Mouse (Mus musculus) limb, embryonic 12.5 days (tissue): Measurements from ENCODE around the gene Cby1. TPM values are rescaled to one million over a fixed set of nuclear protein-coding genes. Genes with fewer than 3 reads are reported as not detected.

Source experiments
- ATAC-seq: fragments of 200-750 bp; cut with Nextera tagmentation; 2 replicates; pipeline ENCODE4 v1.8.0; 2017; ENCODE audit warnings: low read depth, moderate TSS enrichment; ENCODE audit not compliant: insufficient number of reproducible peaks, insufficient read depth, low FRiP score, low TSS enrichment
- H3K27ac ChIP-seq: fragments of 300-500 bp; sonication (generic); 2 replicates; pipeline ENCODE4 v1.5.1; 2016; ENCODE audit warnings: mild to moderate bottlenecking, moderate library complexity
- H3K27me3 ChIP-seq: fragments of 300-500 bp; sonication (generic); 2 replicates; pipeline ENCODE4 v1.6.1; 2016; ENCODE audit warnings: mild to moderate bottlenecking, moderate library complexity
- H3K36me3 ChIP-seq: fragments of 300-500 bp; sonication (generic); 2 replicates; pipeline ENCODE4 v1.6.1; 2016; ENCODE audit warnings: mild to moderate bottlenecking, moderate library complexity
- H3K4me1 ChIP-seq: fragments of 300-500 bp; sonication (generic); replicated peaks from 2 replicates; pipeline ENCODE4 v1.6.1; 2016
- H3K4me2 ChIP-seq: fragments of 300-500 bp; sonication (generic); 2 replicates; pipeline ENCODE4 v1.6.1; 2016; ENCODE audit warnings: mild to moderate bottlenecking, moderate library complexity
- H3K4me3 ChIP-seq: fragments of 300-500 bp; sonication (generic); replicated peaks from 2 replicates; pipeline ENCODE4 v1.5.1; 2016; ENCODE audit warnings: mild to moderate bottlenecking
- H3K9ac ChIP-seq: fragments of 300-500 bp; sonication (generic); replicated peaks from 2 replicates; pipeline ENCODE4 v1.6.1; 2016; ENCODE audit warnings: mild to moderate bottlenecking, moderate library complexity
- H3K9me3 ChIP-seq: fragments of 300-500 bp; sonication (generic); 2 replicates; pipeline ENCODE4 v1.6.1; 2016; ENCODE audit warnings: mild to moderate bottlenecking, moderate library complexity
- WGBS: fragments of 180-500 bp; shearing (Covaris S2); methylation state at CpG from one replicate; pipeline ENCODE4 v1.1.7; 2016; 5-methylcytosine and 5-hydroxymethylcytosine counted together
- polyA plus RNA-seq: library from polyadenylated mRNA; unstranded; fragments of >200 nt; fragmentation: Nextera tagmentation; extraction: Ambion mirVana; gene quantifications from 2 replicates; pipeline ENCODE4 v1.2.1, GENCODE M21; 2016

The Cby1 gene
- polyA plus RNA-seq, 1 experiment from 2014 or later, result 57.6 TPM

DNA sequence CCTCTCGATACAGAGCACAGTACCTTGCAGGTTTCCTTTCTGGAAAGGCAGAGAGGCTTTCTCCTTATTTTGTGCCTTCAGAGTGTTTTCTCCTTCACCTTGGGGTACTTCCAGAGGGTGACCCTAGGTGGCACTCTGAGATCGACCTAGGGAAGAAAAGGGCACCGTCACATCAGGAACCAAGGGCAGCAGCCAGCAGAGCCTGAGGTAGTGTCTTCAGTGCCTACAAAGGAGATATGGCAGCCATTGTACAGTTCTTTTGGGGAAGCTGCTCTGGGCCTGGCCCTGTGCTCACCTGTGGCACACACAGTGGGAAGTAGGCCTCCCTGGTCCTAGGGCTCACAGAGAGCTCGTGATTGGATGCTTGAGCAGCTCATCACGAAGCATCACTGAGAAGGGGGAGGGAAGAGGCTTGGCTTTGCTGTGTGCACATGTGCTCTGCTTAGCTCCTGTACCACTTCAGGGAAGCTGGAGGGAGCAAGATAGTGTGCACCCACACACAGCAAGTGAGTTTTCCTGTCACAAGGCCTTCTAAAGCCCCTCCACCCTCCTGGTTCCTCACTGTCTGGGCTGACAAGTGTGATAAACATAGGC, 49.3 kb downstream of the Cby1 start:
- Histone ChIP-seq H3K36me3 (peaks cover 69% of the 10 kb centered on the region), H3K27me3 (no peaks in the 10 kb centered on the region), H3K9ac (no peak overlapping the region), H3K4me2 (no peak overlapping the region), H3K9me3 (no peaks in the 10 kb centered on the region), H3K4me3 (no peak overlapping the region), H3K4me1 (no peaks in the 10 kb centered on the region), H3K27ac (no peak overlapping the region)
- WGBS, result 91% methylated on average over 5 of the region's 5 CpGs
- ATAC-seq, result no peak

DNA sequence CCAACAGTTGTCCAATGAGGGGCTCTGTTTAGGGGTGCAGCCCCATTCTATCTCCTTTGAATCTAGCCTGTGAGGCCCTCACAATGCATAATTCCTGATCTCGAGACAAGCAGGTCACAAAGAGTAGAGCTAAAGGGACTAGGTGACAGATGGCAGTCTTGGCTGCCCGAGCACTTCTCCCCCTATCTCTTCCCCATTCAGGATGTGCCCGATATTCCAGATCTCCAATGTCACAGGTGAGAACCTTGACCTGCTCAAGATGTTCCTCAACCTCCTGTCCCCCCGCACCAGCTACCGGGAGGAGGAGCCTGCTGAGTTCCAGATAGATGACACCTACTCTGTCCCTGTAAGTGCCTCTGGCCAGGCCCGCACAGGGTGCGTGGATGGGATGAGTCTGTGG, 56.6 kb downstream of the Cby1 start:
- ATAC-seq, result no peak
- WGBS, result 93% methylated on average over 7 of the region's 7 CpGs
- H3K27me3 ChIP-seq, result no peaks in the 10 kb centered on the region

DNA sequence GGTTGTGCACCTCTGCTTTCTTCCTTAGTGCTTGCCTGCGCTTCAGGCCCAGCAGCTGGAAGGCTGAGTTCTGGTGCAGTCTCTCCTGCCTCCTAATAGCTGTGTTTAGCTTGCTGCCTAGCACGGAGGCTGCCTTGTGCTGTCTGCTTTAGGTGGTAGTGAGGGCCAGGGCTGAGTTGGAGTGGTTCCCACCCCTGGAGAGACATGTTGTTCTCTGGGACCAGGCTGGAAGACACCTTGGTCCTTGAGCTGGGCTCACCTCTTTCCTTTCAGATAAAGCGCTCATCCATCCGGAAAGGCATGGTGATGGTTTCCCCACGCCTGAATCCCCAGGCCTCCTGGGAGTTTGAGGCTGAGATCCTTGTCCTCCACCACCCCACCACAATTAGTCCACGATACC, 57.7 kb downstream of the Cby1 start:
- Histone ChIP-seq H3K27ac (no peak overlapping the region), H3K9me3 (no peaks in the 10 kb centered on the region), H3K36me3 (peaks cover 99% of the 10 kb centered on the region), H3K9ac (no peak overlapping the region), H3K4me1 (peaks cover 6% of the 10 kb centered on the region), H3K4me2 (no peak overlapping the region), H3K27me3 (no peaks in the 10 kb centered on the region), H3K4me3 (no peak overlapping the region)
- no peak for ATAC-seq
- 96% methylated on average over 6 of the region's 6 CpGs for WGBS

More for the DNA sequence above, 56.6 kb downstream of the Cby1 start:
- Histone ChIP-seq H3K4me2 (no peak overlapping the region), H3K27ac (no peak overlapping the region), H3K36me3 (peaks cover 100% of the 10 kb centered on the region), H3K4me1 (peaks cover under 1% of the 10 kb centered on the region), H3K9me3 (no peaks in the 10 kb centered on the region), H3K4me3 (no peak overlapping the region), H3K9ac (no peak overlapping the region)

Other genes starting within 250 kb of the Cby1 start
- gene Csnk1e, start 203.6 kb upstream of the Cby1 start, polyA plus RNA-seq, result 148 and 158 TPM in 2 replicates
- not detected in 2 replicates for gene Kcnj4, start 154.0 kb upstream of the Cby1 start, polyA plus RNA-seq
- gene Kdelr3, start 142.8 kb upstream of the Cby1 start, polyA plus RNA-seq, result 35.9 and 42.8 TPM in 2 replicates
- gene Ddx17, start 112.5 kb upstream of the Cby1 start, polyA plus RNA-seq, result 67.4 and 68.6 TPM in 2 replicates
- 2.0 and 2.1 TPM in 2 replicates for gene Dmc1, start 54.1 kb upstream of the Cby1 start, polyA plus RNA-seq
- gene Fam227a, start 243 bp upstream of the Cby1 start, polyA plus RNA-seq, result 2.1 and 2.5 TPM in 2 replicates
- 217 and 238 TPM in 2 replicates for gene Tomm22, start 11.7 kb downstream of the Cby1 start, polyA plus RNA-seq
- 33.0 and 36.1 TPM in 2 replicates for gene Josd1, start 28.7 kb downstream of the Cby1 start, polyA plus RNA-seq
- gene Gtpbp1, start 31.6 kb downstream of the Cby1 start, polyA plus RNA-seq, result 42.6 and 47.2 TPM in 2 replicates
- gene Sun2, start 83.3 kb downstream of the Cby1 start, polyA plus RNA-seq, result 6.1 and 6.6 TPM in 2 replicates
- gene Dnal4, start 118.7 kb downstream of the Cby1 start, polyA plus RNA-seq, result 71.0 and 71.2 TPM in 2 replicates
- gene Nptxr, start 145.6 kb downstream of the Cby1 start, polyA plus RNA-seq, result 2.0 and 2.3 TPM in 2 replicates
- gene Npcd, start 175.0 kb downstream of the Cby1 start, polyA plus RNA-seq, result not detected in 2 replicates
- gene Cbx6, start 175.5 kb downstream of the Cby1 start, polyA plus RNA-seq, result 27.9 and 28.2 TPM in 2 replicates
- 11.0 and 11.8 TPM in 2 replicates for gene Apobec3, start 232.5 kb downstream of the Cby1 start, polyA plus RNA-seq